Mouse (Mus musculus) ES-Bruce4 (cell line): ENCODE measurements around the gene Gas7.

Experiments
- CTCF ChIP-seq: IDR thresholded peaks from one replicate; pipeline ENCODE4 v1.8.1; 2011; ENCODE audit warnings: low read depth, low read length
- EP300 ChIP-seq: IDR thresholded peaks from 2 replicates; pipeline ENCODE4 v1.6.1; 2011; ENCODE audit warnings: low read depth, low read length; ENCODE audit not compliant: insufficient read depth
- POLR2A ChIP-seq: IDR thresholded peaks from one replicate; pipeline ENCODE4 v1.8.1; 2011; ENCODE audit warnings: low read length; ENCODE audit not compliant: insufficient read depth

- TF ChIP-seq EP300 (no peak), POLR2A (no peak), CTCF (no peak)
These were observed 173.3 kb downstream of the Gas7 start for GRCm38 (mm10) chr11:67628522-67628921.
